Mouse (Mus musculus) CH12.LX (cell line): ENCODE data around the gene Tmem126a. TPM values are rescaled to one million over a fixed set of nuclear protein-coding genes. Genes with fewer than 3 reads are reported as not detected.
A peak's percentile ranks its signal among the peaks of the same experiment; 100 is the strongest.

Experiments
- DNase-seq: peaks from one replicate; pipeline ENCODE4 v3.0.0-alpha.2; 2013; ENCODE audit errors: extremely low read depth
- H3K27ac ChIP-seq: 2 replicates; pipeline ENCODE4 v1.5.1; 2012; ENCODE audit warnings: low read depth, mild to moderate bottlenecking, control low read depth, moderate library complexity; ENCODE audit not compliant: insufficient read depth
- H3K27me3 ChIP-seq: replicated peaks from 2 replicates; pipeline ENCODE3; 2012; ENCODE audit warnings: inconsistent platforms
- H3K36me3 ChIP-seq, 2 experiments: replicated peaks in 1 of 2; 2 replicates each; pipeline versions ENCODE3 to v1.6.1; 2012; ENCODE audit warnings: inconsistent platforms in 1 of 2, low read length in 1 of 2, mild to moderate bottlenecking in 1 of 2, mixed read lengths in 1 of 2, moderate library complexity in 1 of 2; ENCODE audit not compliant: control insufficient read depth in 1 of 2, insufficient read depth in 1 of 2
- H3K4me1 ChIP-seq, 2 experiments: 2 replicates each; pipeline ENCODE4 v1.6.1; 2012; ENCODE audit warnings: inconsistent platforms in 1 of 2, moderate library complexity in 1 of 2; ENCODE audit not compliant: insufficient read depth in 2 of 2, control insufficient read depth in 1 of 2
- H3K4me2 ChIP-seq: 2 replicates; pipeline ENCODE4 v1.6.1; 2012; ENCODE audit warnings: low read depth, mild to moderate bottlenecking, control low read depth; ENCODE audit not compliant: poor library complexity, insufficient read depth, severe bottlenecking
- H3K4me3 ChIP-seq, 3 experiments: fragments of 150-350 bp in 1 of 3; sonication (generic) in 1 of 3; replicated peaks in 1 of 3; 2 replicates each; pipeline versions ENCODE3 to v1.5.1; 2011 to 2012; ENCODE audit warnings: low read depth in 2 of 3, low read length in 2 of 3, mild to moderate bottlenecking in 2 of 3, moderate library complexity in 2 of 3, control low read depth in 1 of 3, improper control_type of control experiment in 1 of 3, inconsistent platforms in 1 of 3, mixed read lengths in 1 of 3; ENCODE audit not compliant: poor library complexity in 1 of 3
- H3K79me2 ChIP-seq: replicated peaks from 2 replicates; pipeline ENCODE4 v1.6.1; 2012; ENCODE audit warnings: mild to moderate bottlenecking, moderate library complexity; ENCODE audit not compliant: control insufficient read depth, poor library complexity, insufficient read depth, severe bottlenecking; ENCODE audit errors: extremely low read depth
- H3K9ac ChIP-seq: 2 replicates; pipeline ENCODE4 v1.6.1; 2012; ENCODE audit warnings: low read depth, mild to moderate bottlenecking, control low read depth, moderate library complexity; ENCODE audit not compliant: insufficient read depth
- H3K9me3 ChIP-seq: replicated peaks from 2 replicates; pipeline ENCODE3; 2012; ENCODE audit warnings: low read length, inconsistent platforms, mixed read lengths
- BHLHE40 ChIP-seq: IDR thresholded peaks from 2 replicates; pipeline ENCODE4 v1.6.1; 2011; ENCODE audit warnings: mild to moderate bottlenecking, low read depth, low read length, improper control_type of control experiment
- CTCF ChIP-seq, 2 experiments: IDR thresholded peaks in 1 of 2; conservative IDR thresholded peaks in 1 of 2; 2 replicates each; pipeline ENCODE4 v1.5.1; 2011 to 2012; ENCODE audit warnings: low read depth in 2 of 2, low read length in 2 of 2, improper control_type of control experiment in 1 of 2, inconsistent platforms in 1 of 2, mild to moderate bottlenecking in 1 of 2, moderate library complexity in 1 of 2
- E2F4 ChIP-seq: IDR thresholded peaks from 2 replicates; pipeline ENCODE4 v1.6.1; 2011; ENCODE audit warnings: low read depth, low read length, improper control_type of control experiment; ENCODE audit not compliant: insufficient replicate concordance
- ELF1 ChIP-seq: IDR thresholded peaks from 2 replicates; pipeline ENCODE4 v1.6.1; 2014; ENCODE audit warnings: low read depth, mild to moderate bottlenecking, inconsistent platforms, low read length, improper control_type of control experiment
- EP300 ChIP-seq: IDR thresholded peaks from 2 replicates; pipeline ENCODE4 v1.6.1; 2011; ENCODE audit warnings: low read length, improper control_type of control experiment
- HCFC1 ChIP-seq: IDR thresholded peaks from 2 replicates; pipeline ENCODE4 v1.6.1; 2012; ENCODE audit warnings: low read depth, mild to moderate bottlenecking, inconsistent platforms, low read length, improper control_type of control experiment
- IRF4 ChIP-seq: IDR thresholded peaks from 2 replicates; pipeline ENCODE4 v1.6.1; 2014; ENCODE audit warnings: low read depth, mild to moderate bottlenecking, inconsistent platforms, low read length, improper control_type of control experiment
- JUN ChIP-seq: IDR thresholded peaks from 2 replicates; pipeline ENCODE4 v1.6.1; 2011; ENCODE audit warnings: low read depth, mild to moderate bottlenecking, low read length, improper control_type of control experiment, moderate library complexity; ENCODE audit not compliant: insufficient read depth
- JUND ChIP-seq: conservative IDR thresholded peaks from 2 replicates; pipeline ENCODE4 v1.6.1; 2011; ENCODE audit warnings: low read depth, low read length, improper control_type of control experiment
- MAX ChIP-seq: IDR thresholded peaks from 2 replicates; pipeline ENCODE4 v1.6.1; 2011; ENCODE audit warnings: low read length, improper control_type of control experiment
- MAZ ChIP-seq: IDR thresholded peaks from 2 replicates; pipeline ENCODE4 v1.6.1; 2012; ENCODE audit warnings: low read depth, mild to moderate bottlenecking, inconsistent platforms, low read length, improper control_type of control experiment, moderate library complexity
- MXI1 ChIP-seq: IDR thresholded peaks from 2 replicates; pipeline ENCODE4 v1.6.1; 2011; ENCODE audit warnings: mild to moderate bottlenecking, low read depth, low read length, improper control_type of control experiment
- MYC ChIP-seq: IDR thresholded peaks from 2 replicates; pipeline ENCODE4 v1.6.1; 2011; ENCODE audit warnings: low read depth, mild to moderate bottlenecking, improper control_type of control experiment, low read length
- NELFE ChIP-seq: IDR thresholded peaks from 2 replicates; pipeline ENCODE4 v1.6.1; 2011; ENCODE audit warnings: low read depth, low read length, improper control_type of control experiment
- PAX5 ChIP-seq: IDR thresholded peaks from 2 replicates; pipeline ENCODE4 v1.6.1; 2012; ENCODE audit warnings: low read length, inconsistent platforms, mixed read lengths
- POLR2A ChIP-seq: IDR thresholded peaks from 2 replicates; pipeline ENCODE4 v1.6.1; 2011; ENCODE audit warnings: low read depth, mild to moderate bottlenecking, improper control_type of control experiment, low read length
- RCOR1 ChIP-seq: conservative IDR thresholded peaks from 2 replicates; pipeline ENCODE4 v1.6.1; 2012; ENCODE audit warnings: low read depth, mild to moderate bottlenecking, inconsistent platforms, low read length, improper control_type of control experiment
- SIN3A ChIP-seq: IDR thresholded peaks from 2 replicates; pipeline ENCODE4 v1.6.1; 2012; ENCODE audit warnings: low read length, improper control_type of control experiment, inconsistent platforms
- SMC3 ChIP-seq: IDR thresholded peaks from 2 replicates; pipeline ENCODE4 v1.6.1; 2011; ENCODE audit warnings: low read depth, low read length, improper control_type of control experiment
- TCF12 ChIP-seq: IDR thresholded peaks from 2 replicates; pipeline ENCODE4 v1.6.1; 2014; ENCODE audit warnings: low read depth, mild to moderate bottlenecking, inconsistent platforms, low read length, improper control_type of control experiment
- ZC3H11A ChIP-seq: IDR thresholded peaks from 2 replicates; pipeline ENCODE4 v1.6.1; 2012; ENCODE audit warnings: low read depth, mild to moderate bottlenecking, inconsistent platforms, low read length, improper control_type of control experiment
- ZKSCAN1 ChIP-seq: IDR thresholded peaks from 2 replicates; pipeline ENCODE4 v1.6.1; 2012; ENCODE audit warnings: low read depth, inconsistent platforms, low read length, improper control_type of control experiment, borderline replicate concordance
- ZMIZ1 ChIP-seq: IDR thresholded peaks from 2 replicates; pipeline ENCODE4 v1.6.1; 2012; ENCODE audit warnings: low read depth, mild to moderate bottlenecking, inconsistent platforms, low read length, improper control_type of control experiment
- dilution Hi-C: fragments of 300-500 bp; cut with MboI; formaldehyde crosslinking; loops from 2 replicates; pipeline ENCODE4 v1.14.3; 2020; ENCODE audit warnings: low sequenced_read_pairs; ENCODE audit not compliant: extremely low pct_unique_long_range_greater_than_20kb, extremely low pct_ligation_motif_present
- in situ Hi-C: fragments of 300-500 bp; cut with MboI; formaldehyde crosslinking; loops from 3 replicates; pipeline ENCODE4 v1.14.3; 2019; ENCODE audit warnings: low sequenced_read_pairs, low pct_ligation_motif_present, low pct_unique_long_range_greater_than_20kb, mixed read lengths
- polyA plus RNA-seq: library from polyadenylated mRNA; unstranded; fragments of >175 nt; gene quantifications from 2 replicates; pipeline ENCODE4 v1.2.1, GENCODE M21; 2012; ENCODE audit warnings: low read depth; ENCODE audit not compliant: insufficient read length
- total RNA-seq, 2 experiments: library from RNA; depleted of rRNA; stranded (reverse); fragments of 300-350 nt in 1 of 2; fragments of >200 nt in 1 of 2; gene quantifications; 2 replicates each; pipeline ENCODE4 v1.2.3; 2012 to 2014

The Tmem126a gene
- total and polyA plus RNA-seq, 3 experiments = 62.3 to 121 (median 65.3) TPM

GRCm38 (mm10) chr7:90460930-90461329, 3.9 kb upstream of the Tmem126a start:
- no peak for TF ChIP-seq MAZ
- TF ChIP-seq ZKSCAN1 = no peak
- 0 out of 2 replicates have a peak, but pooled peaks have one; percentile 36 for TF ChIP-seq MXI1
- no peak for TF ChIP-seq RCOR1
- no peak for TF ChIP-seq SIN3A
- TF ChIP-seq E2F4 = no peak
- TF ChIP-seq ZMIZ1 = peak; percentile 52; the same call in 1 of the 2 replicates
- TF ChIP-seq EP300 = no peak
- no peak for TF ChIP-seq SMC3
- peak; percentile 57 for TF ChIP-seq NELFE
- peak in 1 of 2 experiments; percentile 60; a peak in 2 of 4 replicates for TF ChIP-seq CTCF (conservative IDR thresholded peaks at IDR 0.05 in 1 of 2, IDR thresholded peaks at IDR 0.05 in 1 of 2; ENCODE audit: low read depth in 2 of 2, low read length in 2 of 2)
- TF ChIP-seq PAX5 = no peak
- 0 out of 2 replicates have a peak, but pooled peaks have one; percentile 19 for TF ChIP-seq IRF4
- TF ChIP-seq MAX = no peak
- peak; percentile 95 for TF ChIP-seq ELF1
- TF ChIP-seq POLR2A = peak; percentile 76
- no peak for TF ChIP-seq JUND
- peak; percentile 55 for TF ChIP-seq HCFC1
- TF ChIP-seq MYC = 0 out of 2 replicates have a peak, but pooled peaks have one; percentile 37
- peak; percentile 51 for TF ChIP-seq TCF12
- no peak for TF ChIP-seq ZC3H11A
- H3K4me3 ChIP-seq = peak overlapping the region in 1 of 3 experiments; percentile 39
- H3K4me1 ChIP-seq = peaks cover 0 to 2% of the 10 kb centered on the region in 2 experiments; a peak in 2 of 4 replicates
- H3K27ac ChIP-seq = no peak overlapping the region
- peak overlapping the region; percentile 72 for H3K4me2 ChIP-seq
- no peaks in the 10 kb centered on the region for H3K9me3 ChIP-seq
- peaks cover 6% of the 10 kb centered on the region for H3K79me2 ChIP-seq
- no peak for DNase-seq
- no peaks in the 10 kb centered on the region for H3K27me3 ChIP-seq
- dilution Hi-C loops (no loop called here), in situ Hi-C loops (no loop called here)
- no peaks in the 10 kb centered on the region for H3K36me3 ChIP-seq
- H3K9ac ChIP-seq = peak overlapping the region; percentile 51

GRCm38 (mm10) chr7:90460330-90460729, 3.3 kb upstream of the Tmem126a start:
- Histone ChIP-seq H3K27me3 (no peaks in the 10 kb centered on the region), H3K4me3 (no peak overlapping the region), H3K36me3 (no peaks in the 10 kb centered on the region), H3K27ac (no peak overlapping the region), H3K9me3 (no peaks in the 10 kb centered on the region), H3K4me2 (no peak overlapping the region), H3K4me1 (peaks cover 0 to 7% of the 10 kb centered on the region in 2 experiments; a peak in 2 of 4 replicates), H3K79me2 (peaks cover 10% of the 10 kb centered on the region), H3K9ac (no peak overlapping the region)
- DNase-seq = no peak
- in situ Hi-C loops = no loop called here
- no peak for TF ChIP-seq BHLHE40
- no peak for TF ChIP-seq JUND
- TF ChIP-seq SMC3 = no peak
- TF ChIP-seq JUN = no peak
- TF ChIP-seq POLR2A = no peak
- dilution Hi-C loops = no loop called here
